ENCODE assay signal across 8 mouse cellular contexts in genomic region chr8:71907798-71908257, GRCm38 (mm10). TPM values are rescaled to one million over a fixed set of nuclear protein-coding genes. Genes with fewer than 3 reads are reported as not detected.
DNase-seq lines count a peak whose midpoint lies in the region; ATAC-seq lines count a peak whose summit lies in the region.

No protein-coding gene starts in this region.

- peak; percentile 4 for DNase-seq in adrenal gland, postnatal 10 days
- DNase-seq in adrenal gland, adult 8-10 months, result no peak
- DNase-seq in neural tube, embryonic 11.5 days (ENCODE audit: low spot score), result no peak
- DNase-seq in neural tube, embryonic 10.5 days (ENCODE audit: extremely low spot score, low spot score), result no peak
- no peak for DNase-seq in frontal cortex, postnatal 36 days (ENCODE audit: low spot score in 2 of 2)
- no peak for DNase-seq in urinary bladder, postnatal 4 days (ENCODE audit: low spot score in 2 of 2)

- ATAC-seq in neural tube, embryonic 11.5 days (ENCODE audit: insufficient read depth, low FRiP score, low TSS enrichment), result no peak; the same call in 1 of the 2 replicates
- no peak for ATAC-seq in intestine, embryonic 16.5 days
- ATAC-seq in neural tube, embryonic 15.5 days (ENCODE audit: low FRiP score), result no peak

- peak overlapping the region; percentile 97 for H3K27ac ChIP-seq in neural tube, embryonic 11.5 days (ENCODE audit: low read depth, low read length)
- H3K27ac ChIP-seq in intestine, embryonic 16.5 days (ENCODE audit: low read length), result 0 out of 2 replicates have a peak overlapping the region, but pooled peaks have one; percentile 96
- peak overlapping the region; percentile 98 for H3K27ac ChIP-seq in neural tube, embryonic 15.5 days (replicated peaks)

- H3K4me3 ChIP-seq in neural tube, embryonic 11.5 days (ENCODE audit: low read depth, low read length), result peak overlapping the region; percentile 71
- H3K4me3 ChIP-seq in intestine, embryonic 16.5 days (ENCODE audit: low read length), result peak overlapping the region; percentile 71
- peak overlapping the region; percentile 71 for H3K4me3 ChIP-seq in neural tube, embryonic 15.5 days (replicated peaks)

- H3K9ac ChIP-seq in neural tube, embryonic 11.5 days (ENCODE audit: low read length), result peak overlapping the region; percentile 97
- H3K9ac ChIP-seq in intestine, embryonic 16.5 days (ENCODE audit: low read depth, low read length), result no peak overlapping the region
- H3K9ac ChIP-seq in neural tube, embryonic 15.5 days (replicated peaks), result no peak overlapping the region

- no peaks in the 10 kb centered on the region for H3K9me3 ChIP-seq in neural tube, embryonic 11.5 days (ENCODE audit: control insufficient read depth, low read length)
- H3K9me3 ChIP-seq in intestine, embryonic 16.5 days (ENCODE audit: control insufficient read depth, low read length), result no peaks in the 10 kb centered on the region
- no peaks in the 10 kb centered on the region for H3K9me3 ChIP-seq in neural tube, embryonic 15.5 days (replicated peaks)

- H3K4me1 ChIP-seq in neural tube, embryonic 11.5 days (ENCODE audit: control insufficient read depth, insufficient read depth, low read length), result no peaks in the 10 kb centered on the region
- no peaks in the 10 kb centered on the region for H3K4me1 ChIP-seq in intestine, embryonic 16.5 days (ENCODE audit: control insufficient read depth, insufficient read depth, low read length)
- H3K4me1 ChIP-seq in neural tube, embryonic 15.5 days, result peaks cover 11% of the 10 kb centered on the region; the same call in 1 of the 2 replicates

- 91% methylated on average over 5 of the region's 5 CpGs for WGBS in neural tube, embryonic 11.5 days
- 97% methylated on average over 5 of the region's 5 CpGs for WGBS in intestine, embryonic 16.5 days
- 97% methylated on average over 5 of the region's 5 CpGs for WGBS in neural tube, embryonic 15.5 days

- H3K4me2 ChIP-seq in neural tube, embryonic 11.5 days (ENCODE audit: low read depth), result peak overlapping the region; percentile 53
- peak overlapping the region; percentile 51 for H3K4me2 ChIP-seq in intestine, embryonic 16.5 days (ENCODE audit: low read depth, low read length)
- H3K4me2 ChIP-seq in neural tube, embryonic 15.5 days, result peak overlapping the region; percentile 60

- no peaks in the 10 kb centered on the region for H3K27me3 ChIP-seq in neural tube, embryonic 11.5 days (ENCODE audit: control insufficient read depth, insufficient read depth, low read length)
- no peaks in the 10 kb centered on the region for H3K27me3 ChIP-seq in intestine, embryonic 16.5 days (replicated peaks; ENCODE audit: control insufficient read depth, insufficient read depth, low read length)
- H3K27me3 ChIP-seq in neural tube, embryonic 15.5 days (replicated peaks), result no peaks in the 10 kb centered on the region

- H3K36me3 ChIP-seq in neural tube, embryonic 11.5 days (ENCODE audit: control insufficient read depth, insufficient read depth, low read length), result no peaks in the 10 kb centered on the region
- H3K36me3 ChIP-seq in intestine, embryonic 16.5 days (ENCODE audit: control insufficient read depth, insufficient read depth, low read length), result no peaks in the 10 kb centered on the region
- no peaks in the 10 kb centered on the region for H3K36me3 ChIP-seq in neural tube, embryonic 15.5 days

RNA-seq across cellular contexts. Expression of gene Zfp882, which starts 0.6 kb away (rescaled TPM):
- 1 to 10 TPM; 3.7 to 7.0 TPM for total RNA-seq in adrenal gland, postnatal 10 days (2021)
- 1 to 10 TPM; 5.6 to 8.4 (median 7.4) TPM for total RNA-seq in adrenal gland, adult 8-10 months (2022)
- 7.2 and 8.1 TPM in 2 replicates for polyA plus RNA-seq in neural tube, embryonic 11.5 days (2014; fragmentation: Nextera tagmentation; extraction: Ambion mirVana)
- 3.0 and 3.8 TPM in 2 replicates for polyA plus RNA-seq in intestine, embryonic 16.5 days (2015; fragmentation: Nextera tagmentation; extraction: Ambion mirVana)
- 13.5 and 17.1 TPM in 2 replicates for polyA plus RNA-seq in neural tube, embryonic 15.5 days (2015; fragmentation: Nextera tagmentation; extraction: Ambion mirVana)

RNA-seq across cellular contexts. Expression of gene Zfp617, which starts 0.6 kb away (rescaled TPM):
- 10 to 100 TPM; 29.8 to 33.9 TPM for total RNA-seq in adrenal gland, postnatal 10 days (2021)
- 10 to 100 TPM; 24.9 to 36.5 (median 32.0) TPM for total RNA-seq in adrenal gland, adult 8-10 months (2022)
- 35.5 and 36.4 TPM in 2 replicates for polyA plus RNA-seq in neural tube, embryonic 11.5 days (2014; fragmentation: Nextera tagmentation; extraction: Ambion mirVana)
- 18.5 and 21.6 TPM in 2 replicates for polyA plus RNA-seq in intestine, embryonic 16.5 days (2015; fragmentation: Nextera tagmentation; extraction: Ambion mirVana)
- polyA plus RNA-seq in neural tube, embryonic 15.5 days (2015; fragmentation: Nextera tagmentation; extraction: Ambion mirVana), result 33.5 and 35.1 TPM in 2 replicates

RNA-seq across cellular contexts. Expression of gene Zfp709, which starts 26.0 kb away (rescaled TPM):
- 1 to 10 TPM; 7.6 to 9.4 TPM for total RNA-seq in adrenal gland, postnatal 10 days (2021)
- 10 to 100 TPM in 1 of 4 experiments, 1 to 10 TPM in 3; 6.5 to 10.1 (median 8.1) TPM for total RNA-seq in adrenal gland, adult 8-10 months (2022)
- 6.6 and 6.7 TPM in 2 replicates for polyA plus RNA-seq in neural tube, embryonic 11.5 days (2014; fragmentation: Nextera tagmentation; extraction: Ambion mirVana)
- polyA plus RNA-seq in intestine, embryonic 16.5 days (2015; fragmentation: Nextera tagmentation; extraction: Ambion mirVana), result 4.6 and 5.1 TPM in 2 replicates
- 7.4 and 9.4 TPM in 2 replicates for polyA plus RNA-seq in neural tube, embryonic 15.5 days (2015; fragmentation: Nextera tagmentation; extraction: Ambion mirVana)

RNA-seq across cellular contexts. Expression of gene Zfp961, which starts 43.0 kb away (rescaled TPM):
- total RNA-seq in adrenal gland, postnatal 10 days (2021), result 10 to 100 TPM; 15.4 to 25.9 TPM
- total RNA-seq in adrenal gland, adult 8-10 months (2022), result 10 to 100 TPM; 22.0 to 30.6 (median 27.0) TPM
- polyA plus RNA-seq in neural tube, embryonic 11.5 days (2014; fragmentation: Nextera tagmentation; extraction: Ambion mirVana), result 22.9 and 23.9 TPM in 2 replicates
- polyA plus RNA-seq in intestine, embryonic 16.5 days (2015; fragmentation: Nextera tagmentation; extraction: Ambion mirVana), result 24.9 and 25.0 TPM in 2 replicates
- 13.8 and 19.4 TPM in 2 replicates for polyA plus RNA-seq in neural tube, embryonic 15.5 days (2015; fragmentation: Nextera tagmentation; extraction: Ambion mirVana)
